Mouse (Mus musculus): ENCODE data around the gene Gm826. TPM values are rescaled to one million over a fixed set of nuclear protein-coding genes. Genes with fewer than 3 reads are reported as not detected.

The Gm826 gene
- polyA plus RNA-seq, 1 experiment from 2014 or later = 2.3 TPM

GRCm38 (mm10) chr2:160340121-160340520, 6.2 kb upstream of the Gm826 start:
- H3K27ac ChIP-seq (ENCODE audit: low read length) = no peak overlapping the region
- H3K9ac ChIP-seq (ENCODE audit: low read length) = no peak overlapping the region
- no peak overlapping the region for H3K4me2 ChIP-seq (ENCODE audit: low read depth, low read length)
- H3K27me3 ChIP-seq (ENCODE audit: control insufficient read depth, insufficient read depth, low read length) = no peaks in the 10 kb centered on the region
- no peaks in the 10 kb centered on the region for H3K9me3 ChIP-seq (replicated peaks; ENCODE audit: control insufficient read depth, low read length)
- no peak overlapping the region for H3K4me3 ChIP-seq (replicated peaks; ENCODE audit: low read length)
- H3K36me3 ChIP-seq (ENCODE audit: control insufficient read depth, insufficient read depth, low read length) = no peaks in the 10 kb centered on the region
- ATAC-seq (ENCODE audit: insufficient read depth, low FRiP score) = 0 out of 2 replicates have a peak, but pooled peaks have one; percentile 13
- WGBS = 47% methylated on average over 4 of the region's 4 CpGs
- H3K4me1 ChIP-seq (ENCODE audit: control insufficient read depth, insufficient read depth, low read length) = no peaks in the 10 kb centered on the region

- H3K4me2 ChIP-seq (ENCODE audit: low read depth, low read length) = no peak overlapping the region
- no peaks in the 10 kb centered on the region for H3K36me3 ChIP-seq (ENCODE audit: control insufficient read depth, insufficient read depth, low read length)
- ATAC-seq (ENCODE audit: insufficient read depth, low FRiP score) = no peak
- H3K9ac ChIP-seq (ENCODE audit: low read length) = no peak overlapping the region
- WGBS = 87% methylated on average over 5 of the region's 5 CpGs
- H3K4me1 ChIP-seq (ENCODE audit: control insufficient read depth, insufficient read depth, low read length) = no peaks in the 10 kb centered on the region; the same call in 1 of the 2 replicates
- no peaks in the 10 kb centered on the region for H3K27me3 ChIP-seq (ENCODE audit: control insufficient read depth, insufficient read depth, low read length)
- H3K4me3 ChIP-seq (replicated peaks; ENCODE audit: low read length) = no peak overlapping the region
- no peak overlapping the region for H3K27ac ChIP-seq (ENCODE audit: low read length)
- no peaks in the 10 kb centered on the region for H3K9me3 ChIP-seq (replicated peaks; ENCODE audit: control insufficient read depth, low read length)
Observed at GRCm38 (mm10) chr2:160339595-160339994, 5.6 kb upstream of the Gm826 start.

GRCm38 (mm10) chr2:160336053-160336452, 2.1 kb upstream of the Gm826 start:
- no peaks in the 10 kb centered on the region for H3K9me3 ChIP-seq (replicated peaks; ENCODE audit: control insufficient read depth, low read length)
- 61% methylated on average over 2 of the region's 2 CpGs for whole genome bisulfite sequencing
- H3K4me1 ChIP-seq (ENCODE audit: control insufficient read depth, insufficient read depth, low read length) = no peaks in the 10 kb centered on the region; the same call in 1 of the 2 replicates
- H3K36me3 ChIP-seq (ENCODE audit: control insufficient read depth, insufficient read depth, low read length) = no peaks in the 10 kb centered on the region
- no peaks in the 10 kb centered on the region for H3K27me3 ChIP-seq (ENCODE audit: control insufficient read depth, insufficient read depth, low read length)
- H3K4me2 ChIP-seq (ENCODE audit: low read depth, low read length) = no peak overlapping the region
- no peak overlapping the region for H3K9ac ChIP-seq (ENCODE audit: low read length)
- no peak for ATAC-seq (ENCODE audit: insufficient read depth, low FRiP score)
- H3K27ac ChIP-seq (ENCODE audit: low read length) = no peak overlapping the region
- H3K4me3 ChIP-seq (replicated peaks; ENCODE audit: low read length) = no peak overlapping the region

GRCm38 (mm10) chr2:160335043-160335442, 1.1 kb upstream of the Gm826 start:
- no peaks in the 10 kb centered on the region for H3K36me3 ChIP-seq (ENCODE audit: control insufficient read depth, insufficient read depth, low read length)
- ATAC-seq (ENCODE audit: insufficient read depth, low FRiP score) = no peak
- no peak overlapping the region for H3K4me2 ChIP-seq (ENCODE audit: low read depth, low read length)
- no peak overlapping the region for H3K4me3 ChIP-seq (replicated peaks; ENCODE audit: low read length)
- no peak overlapping the region for H3K9ac ChIP-seq (ENCODE audit: low read length)
- no peaks in the 10 kb centered on the region for H3K27me3 ChIP-seq (ENCODE audit: control insufficient read depth, insufficient read depth, low read length)
- WGBS = 59% methylated on average over 1 of the region's 1 CpGs
- H3K9me3 ChIP-seq (replicated peaks; ENCODE audit: control insufficient read depth, low read length) = no peaks in the 10 kb centered on the region
- H3K27ac ChIP-seq (ENCODE audit: low read length) = no peak overlapping the region
- no peaks in the 10 kb centered on the region; the same call in 1 of the 2 replicates for H3K4me1 ChIP-seq (ENCODE audit: control insufficient read depth, insufficient read depth, low read length)

GRCm38 (mm10) chr2:160332516-160333325, 1.2 kb downstream of the Gm826 start:
- WGBS = 63% methylated on average over 12 of the region's 12 CpGs
- no peaks in the 10 kb centered on the region; the same call in 1 of the 2 replicates for H3K4me1 ChIP-seq (ENCODE audit: control insufficient read depth, insufficient read depth, low read length)
- ATAC-seq (ENCODE audit: insufficient read depth, low FRiP score) = peak; percentile 51; the same call in 1 of the 2 replicates
- H3K9ac ChIP-seq (ENCODE audit: low read length) = no peak overlapping the region
- H3K4me3 ChIP-seq (replicated peaks; ENCODE audit: low read length) = no peak overlapping the region
- no peaks in the 10 kb centered on the region for H3K27me3 ChIP-seq (ENCODE audit: control insufficient read depth, insufficient read depth, low read length)
- no peak overlapping the region for H3K4me2 ChIP-seq (ENCODE audit: low read depth, low read length)
- H3K36me3 ChIP-seq (ENCODE audit: control insufficient read depth, insufficient read depth, low read length) = no peaks in the 10 kb centered on the region
- no peaks in the 10 kb centered on the region for H3K9me3 ChIP-seq (replicated peaks; ENCODE audit: control insufficient read depth, low read length)
- no peak overlapping the region for H3K27ac ChIP-seq (ENCODE audit: low read length)

- 47% methylated on average over 9 of the region's 9 CpGs for WGBS
- H3K27ac ChIP-seq (ENCODE audit: low read length) = no peak overlapping the region
- H3K9ac ChIP-seq (ENCODE audit: low read length) = no peak overlapping the region
- no peak overlapping the region for H3K4me2 ChIP-seq (ENCODE audit: low read depth, low read length)
- H3K4me3 ChIP-seq (replicated peaks; ENCODE audit: low read length) = no peak overlapping the region
- H3K4me1 ChIP-seq (ENCODE audit: control insufficient read depth, insufficient read depth, low read length) = 0 out of 2 replicates have a peak, but pooled peaks cover 4% of the 10 kb centered on the region
- no peaks in the 10 kb centered on the region for H3K36me3 ChIP-seq (ENCODE audit: control insufficient read depth, insufficient read depth, low read length)
- H3K9me3 ChIP-seq (replicated peaks; ENCODE audit: control insufficient read depth, low read length) = no peaks in the 10 kb centered on the region
- ATAC-seq (ENCODE audit: insufficient read depth, low FRiP score) = no peak
- no peaks in the 10 kb centered on the region for H3K27me3 ChIP-seq (ENCODE audit: control insufficient read depth, insufficient read depth, low read length)
Observed at GRCm38 (mm10) chr2:160328886-160329285, 5.1 kb downstream of the Gm826 start.

GRCm38 (mm10) chr2:160327716-160328115, 6.2 kb downstream of the Gm826 start:
- Histone ChIP-seq H3K4me2 (ENCODE audit: low read depth, low read length) (no peak overlapping the region), H3K4me3 (replicated peaks; ENCODE audit: low read length) (no peak overlapping the region), H3K4me1 (ENCODE audit: control insufficient read depth, insufficient read depth, low read length) (0 out of 2 replicates have a peak, but pooled peaks cover 4% of the 10 kb centered on the region), H3K36me3 (ENCODE audit: control insufficient read depth, insufficient read depth, low read length) (no peaks in the 10 kb centered on the region), H3K27ac (ENCODE audit: low read length) (no peak overlapping the region), H3K9ac (ENCODE audit: low read length) (no peak overlapping the region), H3K27me3 (ENCODE audit: control insufficient read depth, insufficient read depth, low read length) (no peaks in the 10 kb centered on the region), H3K9me3 (replicated peaks; ENCODE audit: control insufficient read depth, low read length) (no peaks in the 10 kb centered on the region)
- no peak for ATAC-seq (ENCODE audit: insufficient read depth, low FRiP score)
- 78% methylated on average over 4 of the region's 4 CpGs for WGBS

- no peak overlapping the region for H3K9ac ChIP-seq (ENCODE audit: low read length)
- H3K27me3 ChIP-seq (ENCODE audit: control insufficient read depth, insufficient read depth, low read length) = no peaks in the 10 kb centered on the region
- no peak overlapping the region; the same call in 1 of the 2 replicates for H3K27ac ChIP-seq (ENCODE audit: low read length)
- H3K4me2 ChIP-seq (ENCODE audit: low read depth, low read length) = no peak overlapping the region
- H3K36me3 ChIP-seq (ENCODE audit: control insufficient read depth, insufficient read depth, low read length) = no peaks in the 10 kb centered on the region
- peak; percentile 26; the same call in 1 of the 2 replicates for ATAC-seq (ENCODE audit: insufficient read depth, low FRiP score)
- H3K4me3 ChIP-seq (replicated peaks; ENCODE audit: low read length) = no peak overlapping the region
- H3K4me1 ChIP-seq (ENCODE audit: control insufficient read depth, insufficient read depth, low read length) = 0 out of 2 replicates have a peak, but pooled peaks cover 6% of the 10 kb centered on the region
- no peaks in the 10 kb centered on the region for H3K9me3 ChIP-seq (replicated peaks; ENCODE audit: control insufficient read depth, low read length)
- WGBS = 31% methylated on average over 4 of the region's 4 CpGs
Observed at GRCm38 (mm10) chr2:160327167-160327566, 6.8 kb downstream of the Gm826 start.

GRCm38 (mm10) chr2:160325105-160325644, 8.8 kb downstream of the Gm826 start:
- H3K9me3 ChIP-seq (replicated peaks; ENCODE audit: control insufficient read depth, low read length) = no peaks in the 10 kb centered on the region
- WGBS = 73% methylated on average over 6 of the region's 6 CpGs
- H3K27ac ChIP-seq (ENCODE audit: low read length) = no peak overlapping the region

More at GRCm38 (mm10) chr2:160325105-160325644, 8.8 kb downstream of the Gm826 start:
- Histone ChIP-seq H3K27me3 (ENCODE audit: control insufficient read depth, insufficient read depth, low read length) (no peaks in the 10 kb centered on the region), H3K36me3 (ENCODE audit: control insufficient read depth, insufficient read depth, low read length) (no peaks in the 10 kb centered on the region), H3K4me1 (ENCODE audit: control insufficient read depth, insufficient read depth, low read length) (0 out of 2 replicates have a peak, but pooled peaks cover 7% of the 10 kb centered on the region), H3K4me3 (replicated peaks; ENCODE audit: low read length) (no peak overlapping the region), H3K9ac (ENCODE audit: low read length) (no peak overlapping the region), H3K4me2 (ENCODE audit: low read depth, low read length) (no peak overlapping the region)
- no peak for ATAC-seq (ENCODE audit: insufficient read depth, low FRiP score)
